Comparison of ENCODE assay signal across 11 mouse cellular contexts in the genomic region with DNA sequence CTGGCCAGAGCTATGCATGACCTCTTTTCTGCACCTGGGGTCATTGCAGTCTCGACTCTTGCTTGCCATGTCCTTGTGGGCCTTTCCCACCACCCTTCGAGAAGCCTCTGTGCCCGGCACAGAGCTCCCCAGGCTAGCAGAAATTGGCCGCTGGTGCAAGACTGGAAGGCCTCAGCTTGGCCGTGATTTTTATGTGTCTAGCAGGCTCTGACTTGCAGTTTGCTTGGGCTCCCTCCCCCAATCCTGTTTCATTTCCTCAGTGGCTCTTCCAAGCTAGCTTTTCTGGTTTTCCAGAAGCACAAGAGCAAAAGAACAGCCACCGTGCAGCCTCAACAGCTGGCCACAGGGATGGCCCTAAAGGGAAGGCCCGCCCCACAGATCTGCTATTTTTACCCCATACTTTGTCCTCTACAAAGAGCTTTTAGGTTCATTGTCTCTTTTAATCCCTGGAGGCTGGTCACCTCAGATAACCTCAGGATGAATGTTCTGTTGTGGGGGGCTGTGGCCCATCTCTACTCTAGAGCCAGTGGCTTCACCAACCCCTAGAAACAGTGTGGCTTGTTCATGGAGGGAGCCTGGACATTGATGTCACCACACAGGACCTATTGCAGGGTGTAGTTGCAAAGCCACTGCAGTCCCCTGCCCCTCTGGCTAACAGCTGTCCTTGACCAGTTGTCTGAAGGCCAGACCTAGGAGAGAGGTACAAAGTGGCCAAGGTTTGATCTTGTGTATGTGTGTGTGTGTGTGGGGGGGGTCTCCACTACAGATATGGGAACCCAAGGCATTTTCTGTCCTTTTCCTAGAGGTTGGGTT. TPM values are rescaled to one million over a fixed set of nuclear protein-coding genes. Genes with fewer than 3 reads are reported as not detected.
A peak's percentile ranks its signal among the peaks of the same experiment; 100 is the strongest.
DNase-seq lines count a peak whose midpoint lies in the region; ATAC-seq and TF ChIP-seq lines count a peak whose summit lies in the region.
"Had no signal": no experiment of that assay in that cellular context is flagged by ENCODE, and none has a peak within 500 bp of the region (broad histone marks: within the 10 kb centered on the region; RNA-seq: fewer than 3 reads in every experiment).

No protein-coding gene starts in this region.

- no peaks in the 10 kb centered on the region for H3K9me3 ChIP-seq in kidney, postnatal 0 days (replicated peaks; ENCODE audit: low read length)
- H3K9me3 ChIP-seq in embryonic facial prominence, embryonic 14.5 days (ENCODE audit: control insufficient read depth, low read length), result no peaks in the 10 kb centered on the region
- no peaks in the 10 kb centered on the region for H3K9me3 ChIP-seq in heart, embryonic 13.5 days
- H3K9me3 ChIP-seq: liver, embryonic 15.5 days had no signal

- H3ac ChIP-seq in myocyte (ENCODE audit: control insufficient read depth, insufficient read length), result no peak overlapping the region

- H3K4me2 ChIP-seq in kidney, postnatal 0 days (ENCODE audit: low read length), result no peak overlapping the region
- no peak overlapping the region for H3K4me2 ChIP-seq in embryonic facial prominence, embryonic 14.5 days (ENCODE audit: low read depth, low read length)
- H3K4me2 ChIP-seq in heart, embryonic 13.5 days, result peak overlapping the region; percentile 33
- peak overlapping the region; percentile 36 for H3K4me2 ChIP-seq in myocyte (ENCODE audit: low read depth)
- H3K4me2 ChIP-seq: liver, embryonic 15.5 days had no signal

- peak overlapping the region; percentile 22; the same call in 1 of the 2 replicates for H3K27ac ChIP-seq in kidney, postnatal 0 days
- H3K27ac ChIP-seq in embryonic facial prominence, embryonic 14.5 days (replicated peaks; ENCODE audit: low read depth, low read length), result no peak overlapping the region
- H3K27ac ChIP-seq in heart, embryonic 13.5 days (replicated peaks), result peak overlapping the region; percentile 79
- H3K27ac ChIP-seq: liver, embryonic 15.5 days had no signal

- H3K36me3 ChIP-seq in kidney, postnatal 0 days (ENCODE audit: insufficient read depth, low read length), result peaks cover 16% of the 10 kb centered on the region
- H3K36me3 ChIP-seq in embryonic facial prominence, embryonic 14.5 days (ENCODE audit: control insufficient read depth, insufficient read depth, low read length), result peaks cover 29% of the 10 kb centered on the region
- peaks cover 32% of the 10 kb centered on the region for H3K36me3 ChIP-seq in heart, embryonic 13.5 days
- no peaks in the 10 kb centered on the region for H3K36me3 ChIP-seq in myocyte (ENCODE audit: control insufficient read depth, insufficient read depth)

- WGBS in kidney, postnatal 0 days, result 36% methylated on average over 7 of the region's 7 CpGs
- 64% methylated on average over 7 of the region's 7 CpGs for WGBS in embryonic facial prominence, embryonic 14.5 days
- WGBS in heart, embryonic 13.5 days, result 48% methylated on average over 7 of the region's 7 CpGs

- no peak overlapping the region for H3K9ac ChIP-seq in kidney, postnatal 0 days (ENCODE audit: low read depth, low read length)
- no peak overlapping the region for H3K9ac ChIP-seq in embryonic facial prominence, embryonic 14.5 days (ENCODE audit: low read depth, low read length)
- H3K9ac ChIP-seq in heart, embryonic 13.5 days, result peak overlapping the region; percentile 61; the same call in 1 of the 2 replicates
- H3K9ac ChIP-seq: liver, embryonic 15.5 days had no signal

- peaks cover 6% of the 10 kb centered on the region for H3K79me2 ChIP-seq in myocyte (ENCODE audit: control insufficient read depth, insufficient read depth)

- no peak overlapping the region for H3K4me3 ChIP-seq in kidney, postnatal 0 days (replicated peaks; ENCODE audit: low read depth, low read length)
- H3K4me3 ChIP-seq in embryonic facial prominence, embryonic 14.5 days (ENCODE audit: low read depth, low read length), result no peak overlapping the region
- H3K4me3 ChIP-seq in heart, embryonic 13.5 days, result no peak overlapping the region
- H3K4me3 ChIP-seq in myocyte, result no peak overlapping the region
- H3K4me3 ChIP-seq: liver, embryonic 15.5 days had no signal

- TF ChIP-seq CTCF in kidney, postnatal 0 days (IDR thresholded peaks at IDR 0.05; ENCODE audit: low read depth), result no peak

- ATAC-seq in kidney, postnatal 0 days (replicated peaks; ENCODE audit: low FRiP score, low read depth), result no peak
- ATAC-seq in embryonic facial prominence, embryonic 14.5 days (ENCODE audit: low read depth), result no peak
- no peak for ATAC-seq in heart, embryonic 13.5 days (ENCODE audit: extremely low read depth, insufficient number of reproducible peaks, low FRiP score, low TSS enrichment)
- ATAC-seq: Patski had no signal

- DNase-seq in kidney, postnatal 0 days (ENCODE audit: low spot score), result no peak
- DNase-seq in kidney, adult 8-10 months, result no peak
- DNase-seq in embryonic facial prominence, embryonic 14.5 days (ENCODE audit: low spot score), result peak; percentile 56
- no peak for DNase-seq in right cerebral cortex, postnatal 14 days
- no peak for DNase-seq in left cerebral cortex, adult 18-20 months (ENCODE audit: low spot score in 2 of 2)

- H3K4me1 ChIP-seq in kidney, postnatal 0 days (replicated peaks; ENCODE audit: insufficient read depth, low read length), result peaks cover 54% of the 10 kb centered on the region
- H3K4me1 ChIP-seq in embryonic facial prominence, embryonic 14.5 days (ENCODE audit: control insufficient read depth, insufficient read depth, low read length), result peaks cover 59% of the 10 kb centered on the region
- peaks cover 85% of the 10 kb centered on the region for H3K4me1 ChIP-seq in heart, embryonic 13.5 days

- H3K27me3 ChIP-seq in kidney, postnatal 0 days (ENCODE audit: insufficient read depth, low read length), result no peaks in the 10 kb centered on the region
- no peaks in the 10 kb centered on the region for H3K27me3 ChIP-seq in embryonic facial prominence, embryonic 14.5 days (replicated peaks; ENCODE audit: control insufficient read depth, insufficient read depth, low read length)
- no peaks in the 10 kb centered on the region for H3K27me3 ChIP-seq in heart, embryonic 13.5 days (replicated peaks)
- H3K27me3 ChIP-seq in myocyte (ENCODE audit: control insufficient read depth, insufficient read depth, insufficient read length), result no peaks in the 10 kb centered on the region
- H3K27me3 ChIP-seq: liver, embryonic 15.5 days; Patski had no signal

- no peak for TF ChIP-seq POLR2A in myocyte (IDR thresholded peaks at IDR 0.05; ENCODE audit: insufficient read length, low read depth)

TF ChIP-seq in myocyte, 11 proteins besides CTCF, POLR2A, EP300 and RAD21:
- no peak for TF ChIP-seq SRF (IDR thresholded peaks at IDR 0.05; ENCODE audit: control insufficient read depth, insufficient read length, low read depth)
- no peak for TF ChIP-seq POLR2AphosphoS2 (IDR thresholded peaks at IDR 0.05; ENCODE audit: insufficient read length, low read depth)
- TF ChIP-seq TCF12 (IDR thresholded peaks at IDR 0.05; ENCODE audit: insufficient read depth, poor library complexity, severe bottlenecking), result no peak
- TF ChIP-seq MYOG (IDR thresholded peaks at IDR 0.05; ENCODE audit: control insufficient read depth in 1 of 3, insufficient read depth in 1 of 3, insufficient read length in 2 of 3, low read depth in 2 of 3), result peak in 2 of 3 experiments; percentile 38 to 47
- TF ChIP-seq CEBPB (IDR thresholded peaks at IDR 0.05; ENCODE audit: insufficient read depth, poor library complexity, severe bottlenecking), result no peak
- no peak for TF ChIP-seq TCF3 (IDR thresholded peaks at IDR 0.05; ENCODE audit: insufficient read length, low read depth)
- peak in 2 of 3 experiments; percentile 22 to 40 for TF ChIP-seq MYOD1 (IDR thresholded peaks at IDR 0.05; ENCODE audit: control insufficient read depth in 1 of 3, insufficient read length in 2 of 3, low read depth in 2 of 3)

RNA-seq across cellular contexts. Expression of gene Itm2c, which starts 6.6 kb away (rescaled TPM):
- 256 TPM in 2 replicates for polyA plus RNA-seq in kidney, postnatal 0 days (2015; fragmentation: Nextera tagmentation; extraction: Ambion mirVana)
- 158 and 177 TPM in 2 replicates for polyA plus RNA-seq in embryonic facial prominence, embryonic 14.5 days (2014; fragmentation: Nextera tagmentation; extraction: Ambion mirVana)
- 246 and 255 TPM in 2 replicates for polyA plus RNA-seq in heart, embryonic 13.5 days (2015; fragmentation: Nextera tagmentation; extraction: Ambion mirVana)
- polyA plus RNA-seq in myocyte (2012; fragmentation: generic; extraction: Trizol), result 86.6 TPM
- total RNA-seq in left cerebral cortex, adult 18-20 months (2021), result 100 to 1,000 TPM; 731 to 809 TPM

RNA-seq across cellular contexts. Expression of gene 4933407L21Rik, which starts 27.6 kb away (rescaled TPM):
- 1.3 and 2.0 TPM in 2 replicates for polyA plus RNA-seq in kidney, postnatal 0 days (2015; fragmentation: Nextera tagmentation; extraction: Ambion mirVana)
- polyA plus RNA-seq in embryonic facial prominence, embryonic 14.5 days (2014; fragmentation: Nextera tagmentation; extraction: Ambion mirVana), result 0.43 and 0.54 TPM in 2 replicates
- polyA plus RNA-seq in heart, embryonic 13.5 days (2015; fragmentation: Nextera tagmentation; extraction: Ambion mirVana), result 0.19 TPM in 1 of 2 replicates, not detected in the other
- not detected for polyA plus RNA-seq in myocyte (2012; fragmentation: generic; extraction: Trizol)
- total RNA-seq in left cerebral cortex, adult 18-20 months (2021), result 1 to 10 TPM; 5.2 to 7.7 TPM
- total RNA-seq: hematopoietic stem cell, adult 5-6 weeks had no signal
- polyA plus RNA-seq: liver, embryonic 15.5 days; neural tube, embryonic 11.5 days had no signal

Comparison
In these comparisons a context has a peak if more than half of its experiments do, and no peak if none do; other contexts are left out.
1. H3K4me2 ChIP-seq: peak in heart, embryonic 13.5 days (single experiment) and myocyte (single experiment); none in kidney, postnatal 0 days (single experiment) and embryonic facial prominence, embryonic 14.5 days (single experiment).